Mouse (Mus musculus) ovary, postnatal 10 days (tissue): ENCODE measurements around the gene Creg1.

Experiments used
- DNase-seq: peaks from one replicate; pipeline ENCODE4 v3.0.0; 2022; ENCODE audit warnings: low spot score

The Creg1 gene

DNA sequence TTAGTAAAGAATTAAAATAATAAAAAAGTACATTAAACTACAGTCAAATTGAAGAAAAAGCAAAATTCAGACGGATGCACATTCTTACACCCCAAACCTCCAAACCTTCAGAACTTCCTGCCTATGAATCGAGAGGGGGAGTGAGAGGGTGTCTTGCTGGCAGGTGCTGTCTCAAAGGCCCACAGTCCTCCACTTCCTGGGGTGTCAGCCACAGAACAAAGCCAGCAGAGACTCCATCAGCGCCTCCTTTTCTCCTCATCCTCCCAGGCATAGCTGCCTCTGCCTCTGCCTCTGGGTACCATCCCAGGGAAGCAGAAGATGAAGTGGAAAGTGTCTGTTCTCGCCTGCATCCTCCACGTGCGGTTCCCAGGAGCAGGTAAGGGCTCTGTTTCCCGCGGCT lies 25.0 kb downstream of the Creg1 start, which contains the start of gene Cd247:
Cd247 (plus strand) TSS at position 171 of the 400 bp plus-strand sequence.
- no peak for DNase-seq

DNA sequence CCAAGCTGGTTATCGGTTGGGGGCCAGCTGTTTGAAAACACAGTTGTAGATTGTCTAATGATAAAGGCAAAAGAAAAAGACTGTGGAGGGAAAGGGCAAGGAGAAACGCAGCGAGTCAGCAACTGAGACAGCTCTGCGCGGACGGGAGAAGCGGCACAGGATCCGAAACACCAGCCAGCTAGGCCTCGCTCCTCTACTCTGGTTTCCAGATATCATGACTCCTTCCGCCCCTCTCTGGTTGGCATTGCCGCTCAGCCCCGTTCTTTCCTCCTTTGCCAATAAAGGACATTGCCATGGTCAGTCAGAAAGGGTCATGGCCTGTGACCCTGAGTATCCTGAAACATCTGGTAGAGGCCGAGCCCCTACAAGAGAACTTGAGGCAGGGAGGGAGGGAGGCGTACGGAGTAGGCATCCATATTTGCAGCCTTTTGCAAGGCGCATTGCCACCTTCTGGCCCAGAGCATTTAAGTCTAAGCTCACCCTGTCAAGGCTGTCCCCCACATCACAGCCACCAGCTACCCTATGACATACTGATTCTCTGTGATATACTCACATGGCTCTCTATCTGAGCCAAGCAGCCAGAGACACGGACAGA lies 25.6 kb downstream of the Creg1 start:
- no peak for DNase-seq

DNA sequence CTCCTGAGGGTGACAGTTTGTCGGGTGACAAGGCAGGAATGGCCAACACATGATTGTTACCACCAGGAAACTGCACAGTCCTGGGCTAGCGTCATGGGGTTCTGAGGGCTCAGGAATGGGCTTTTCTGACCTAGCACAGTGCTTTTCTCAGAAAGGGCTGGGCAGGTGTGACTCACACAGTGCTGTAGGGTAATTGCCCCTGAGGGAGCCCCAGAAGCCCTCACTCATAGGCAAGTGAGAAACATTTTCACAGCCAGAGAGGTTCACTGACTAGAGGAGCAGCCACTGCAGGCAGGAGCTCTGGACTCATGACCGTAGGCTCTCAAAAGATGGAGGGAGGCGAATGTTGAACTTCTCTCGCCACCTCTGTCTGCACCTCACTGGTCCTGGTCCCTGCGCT lies 26.4 kb downstream of the Creg1 start:
- DNase-seq: no peak

DNA sequence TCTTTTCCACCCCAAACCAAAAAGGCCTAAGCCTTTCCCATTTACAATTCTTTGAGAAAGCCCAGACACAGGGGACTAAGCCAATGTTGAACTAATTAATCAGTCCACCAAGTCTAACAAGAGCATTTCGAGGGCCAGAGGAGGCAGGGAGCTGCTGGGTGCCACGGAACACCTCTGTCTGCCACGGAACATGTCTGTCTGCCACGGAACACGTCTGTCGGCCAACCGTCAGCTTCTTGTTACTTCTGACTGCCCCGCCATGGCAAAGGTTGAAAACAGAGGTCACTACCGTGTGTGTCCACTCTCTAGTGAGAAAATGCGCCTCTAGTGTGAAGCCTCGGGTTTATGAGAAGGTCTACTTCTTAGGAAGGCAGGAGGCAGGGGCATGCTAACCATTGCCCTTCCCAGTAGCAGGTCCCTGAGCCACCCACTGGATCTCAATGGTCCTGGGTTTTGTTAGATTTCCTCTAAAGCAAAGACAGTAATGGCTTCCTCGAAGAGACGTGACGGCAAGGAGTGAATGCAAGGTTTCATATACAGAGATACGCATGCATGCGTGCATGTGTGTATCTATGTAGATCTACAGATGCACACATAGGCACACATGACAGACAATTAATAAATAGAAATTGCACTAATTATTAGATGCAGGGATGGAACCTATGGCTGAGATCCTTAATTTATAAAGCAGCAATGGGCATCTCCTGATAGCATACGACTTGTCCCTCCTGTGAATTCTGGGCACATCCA lies 27.1 kb downstream of the Creg1 start:
- no peak for DNase-seq

DNA sequence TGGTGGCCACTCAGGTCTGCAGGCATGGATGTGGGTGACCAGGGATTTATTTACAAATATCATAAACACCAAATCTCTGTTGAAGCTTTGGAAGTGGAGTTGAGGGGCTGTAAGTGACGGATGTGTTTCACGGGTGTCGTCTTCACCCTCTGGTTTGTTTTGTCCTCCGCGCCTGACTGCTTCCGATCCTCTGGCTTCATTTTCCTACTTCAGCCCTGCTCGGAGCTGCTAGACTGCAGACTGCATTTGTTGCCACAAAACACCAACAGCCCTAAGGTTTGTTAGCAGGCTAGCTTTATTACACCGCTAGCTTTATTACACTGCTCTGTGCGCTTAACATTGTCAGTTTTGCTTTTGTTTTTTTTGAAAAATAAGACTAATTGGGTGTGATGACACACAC lies 27.9 kb downstream of the Creg1 start:
- no peak for DNase-seq

DNA sequence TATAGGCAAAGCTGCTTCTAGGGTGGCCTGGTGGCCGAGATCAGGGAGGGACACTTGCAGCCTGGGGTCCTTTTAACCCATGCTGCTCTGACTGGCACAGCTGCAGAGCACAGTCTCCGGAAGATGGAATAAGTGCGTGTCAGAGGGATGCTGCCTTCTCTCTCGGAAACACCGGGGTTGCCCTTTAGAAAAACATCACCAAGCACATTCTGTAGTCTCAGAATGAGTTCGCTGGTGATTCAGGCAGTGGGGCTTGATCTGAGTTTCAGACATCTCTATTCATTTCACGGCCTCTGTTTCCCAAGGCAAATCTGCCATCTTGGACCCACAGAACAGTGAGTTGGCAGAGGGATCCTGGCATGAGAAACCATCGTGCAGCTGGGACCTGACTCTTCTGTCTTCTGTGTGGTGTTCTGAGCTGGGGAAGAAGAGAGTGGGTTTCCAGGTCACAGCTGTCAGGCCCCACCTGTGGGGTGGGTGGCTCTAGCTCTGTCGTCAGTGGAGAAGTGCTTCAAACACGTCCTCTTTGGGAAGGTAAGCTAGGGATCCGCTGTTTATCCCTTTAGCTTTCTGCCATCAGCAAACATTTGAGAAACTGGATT lies 38.3 kb downstream of the Creg1 start:
- no peak for DNase-seq

DNA sequence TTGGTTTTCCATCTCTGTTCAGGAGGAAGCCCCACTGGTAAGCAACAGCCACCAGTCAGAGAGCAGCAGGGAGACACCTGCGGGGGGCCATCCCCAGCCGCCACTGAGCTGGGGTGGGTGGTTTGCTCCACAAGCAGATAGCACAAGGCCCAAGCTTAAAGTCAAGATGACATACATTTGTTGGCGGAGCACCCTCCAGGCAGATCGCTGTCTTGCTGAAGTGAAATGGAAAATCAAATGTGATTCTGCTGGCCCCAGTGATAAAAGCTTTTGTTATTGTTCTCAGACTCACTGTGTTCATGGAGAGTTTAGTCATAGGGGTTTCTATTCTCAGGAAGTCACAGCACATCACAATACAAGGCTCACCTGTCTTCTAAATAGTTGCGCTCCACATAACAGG lies 39.6 kb downstream of the Creg1 start:
- DNase-seq: no peak

DNA sequence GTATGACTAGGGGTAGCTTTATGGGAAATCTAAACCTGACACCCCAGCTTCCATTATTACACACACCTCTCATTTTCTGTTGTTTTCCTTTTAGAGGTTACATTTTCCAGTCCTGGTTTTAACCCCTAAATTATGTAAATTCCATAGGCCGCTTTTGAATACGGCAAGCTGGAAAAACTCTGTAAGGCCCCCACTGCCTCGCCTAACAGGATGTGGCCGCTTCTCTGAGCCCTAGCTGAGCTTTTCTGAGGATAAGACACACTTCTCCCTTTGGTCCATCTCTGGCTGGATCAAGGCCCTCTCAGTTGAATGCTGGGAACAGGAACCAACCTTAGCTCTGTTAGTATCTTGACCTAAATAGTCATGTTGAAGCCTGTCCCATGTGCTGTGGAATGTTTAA lies 40.6 kb downstream of the Creg1 start:
- DNase-seq: no peak

DNA sequence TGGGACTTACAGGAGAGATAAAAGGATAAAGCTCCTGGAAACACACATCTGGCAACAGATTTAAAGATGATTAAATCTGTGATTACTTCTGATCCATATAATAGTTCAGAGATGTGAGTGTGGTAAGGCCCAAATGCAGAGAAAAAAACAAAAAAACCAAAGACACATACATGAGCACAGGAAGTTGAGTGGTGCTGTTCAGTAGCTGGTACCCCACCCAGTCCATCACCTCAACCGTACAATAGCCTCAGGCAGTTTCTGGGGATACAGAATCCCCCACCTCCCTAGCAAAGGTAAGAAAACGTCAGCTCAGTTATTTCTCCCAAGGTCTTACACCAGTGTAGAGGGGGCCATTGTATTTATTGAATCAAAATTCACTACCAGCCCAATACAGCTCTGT lies 47.1 kb downstream of the Creg1 start:
- no peak for DNase-seq

DNA sequence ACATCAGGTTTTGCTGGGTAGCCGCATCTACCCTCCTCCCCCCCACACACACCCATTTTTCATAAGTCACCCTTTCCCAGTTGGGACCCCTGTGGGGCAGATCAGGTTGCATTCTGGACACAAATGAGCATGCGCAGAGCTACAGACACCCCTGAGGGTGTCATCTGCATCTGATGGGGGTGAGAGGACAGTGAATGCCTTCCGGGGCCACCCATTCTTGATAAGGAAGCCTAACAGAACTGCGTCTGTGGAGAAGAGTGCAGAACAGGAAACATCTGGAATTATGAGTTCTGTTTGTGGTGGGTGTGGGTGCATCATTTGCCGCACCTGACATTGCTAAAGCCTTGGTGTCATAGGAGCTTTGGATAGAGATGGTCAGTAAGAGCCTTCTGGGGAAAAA lies 47.6 kb downstream of the Creg1 start:
- DNase-seq: no peak

DNA sequence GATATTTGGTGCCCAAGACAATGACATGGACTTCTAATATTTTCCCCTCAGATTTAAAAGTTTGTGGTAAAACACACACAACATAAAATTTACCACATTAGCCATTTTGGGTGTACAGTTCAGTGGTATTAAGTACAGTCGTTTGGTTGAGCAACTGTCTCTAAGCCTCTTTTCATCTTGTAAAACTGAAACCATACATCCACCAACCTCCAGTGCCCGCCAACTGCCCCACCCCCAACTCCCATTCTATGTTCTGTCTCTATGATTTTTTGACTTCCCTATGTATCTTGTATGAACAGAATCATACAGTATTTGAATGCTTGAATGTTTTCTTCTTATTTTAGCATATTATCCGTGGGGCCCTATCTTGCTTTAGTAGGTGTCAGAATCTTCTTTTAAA lies 49.2 kb downstream of the Creg1 start:
- DNase-seq: no peak

DNA sequence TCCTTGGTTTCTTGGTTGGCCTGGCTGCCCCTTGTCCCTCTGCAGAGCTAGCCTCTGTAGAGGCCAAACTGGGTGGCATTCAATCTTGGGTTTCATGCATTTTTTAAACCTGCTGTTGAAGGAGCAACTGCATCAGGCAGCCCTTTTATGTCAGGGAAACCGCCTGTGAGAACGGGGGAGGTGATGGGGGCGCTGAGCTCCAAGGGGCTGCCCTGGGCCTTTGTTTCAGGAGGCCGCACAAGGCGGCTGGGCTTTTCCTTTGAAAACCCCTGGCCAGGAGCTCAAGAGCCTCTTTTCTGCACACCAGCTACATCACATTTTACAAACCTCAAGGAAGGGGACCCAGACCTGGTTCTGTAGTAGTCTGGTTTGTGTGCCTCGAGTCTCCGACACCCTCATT lies 50.6 kb downstream of the Creg1 start:
- no peak for DNase-seq

DNA sequence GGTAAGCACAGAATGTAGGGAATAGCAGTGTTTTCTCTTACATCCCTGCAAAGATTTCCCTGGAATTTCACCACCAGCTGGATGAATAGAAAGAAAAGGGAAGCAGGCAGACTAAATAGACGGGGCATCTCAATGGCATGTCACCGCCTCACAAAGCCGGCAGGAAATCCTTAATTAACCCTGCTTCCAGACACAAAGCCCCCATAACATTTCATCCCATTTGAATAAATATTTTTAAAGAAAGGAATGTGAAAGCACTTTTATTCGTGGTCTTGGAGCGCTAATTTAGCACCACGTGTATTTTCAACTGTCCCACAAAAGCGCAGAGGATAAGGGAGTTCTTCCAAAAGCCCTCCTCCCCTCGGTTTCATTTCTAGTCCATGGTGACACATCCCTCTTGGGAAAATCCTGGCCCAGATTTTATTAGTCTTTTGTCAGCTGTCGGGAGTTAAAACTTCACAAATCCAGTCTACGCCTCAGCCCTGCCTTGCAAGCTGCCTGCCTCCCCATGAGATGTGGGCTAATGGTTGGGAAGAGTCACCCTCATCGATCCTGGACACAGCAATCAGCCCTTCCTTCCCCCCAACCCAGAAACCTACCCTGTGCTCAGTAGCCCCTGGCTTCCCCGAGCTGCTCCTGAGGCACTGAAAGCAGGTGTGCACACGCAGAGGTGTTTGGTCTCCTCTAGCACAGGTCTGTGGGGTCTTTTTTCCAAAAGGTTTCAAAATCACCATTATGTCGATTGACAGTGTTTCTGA lies 51.2 kb downstream of the Creg1 start:
- DNase-seq: no peak

DNA sequence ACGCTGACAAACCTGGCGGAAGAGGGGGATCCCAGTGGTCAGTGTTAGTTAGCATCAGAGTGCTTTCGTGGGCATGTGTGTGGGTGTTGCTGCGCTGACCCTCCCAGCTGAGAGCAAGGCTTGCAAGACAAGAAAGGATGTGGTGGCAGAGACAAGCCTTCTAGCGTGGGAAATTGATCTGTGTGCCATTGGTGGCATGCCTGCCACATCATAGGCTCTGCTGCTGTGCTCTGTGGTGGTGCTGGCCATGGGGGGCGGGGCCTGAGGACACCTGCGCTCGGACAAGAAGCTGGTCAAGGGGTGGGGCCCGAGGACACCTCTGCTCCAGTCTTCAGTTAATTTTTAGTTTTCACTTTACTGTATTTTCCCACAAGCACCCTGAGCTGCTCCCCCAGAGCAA lies 52.8 kb downstream of the Creg1 start:
- no peak for DNase-seq

DNA sequence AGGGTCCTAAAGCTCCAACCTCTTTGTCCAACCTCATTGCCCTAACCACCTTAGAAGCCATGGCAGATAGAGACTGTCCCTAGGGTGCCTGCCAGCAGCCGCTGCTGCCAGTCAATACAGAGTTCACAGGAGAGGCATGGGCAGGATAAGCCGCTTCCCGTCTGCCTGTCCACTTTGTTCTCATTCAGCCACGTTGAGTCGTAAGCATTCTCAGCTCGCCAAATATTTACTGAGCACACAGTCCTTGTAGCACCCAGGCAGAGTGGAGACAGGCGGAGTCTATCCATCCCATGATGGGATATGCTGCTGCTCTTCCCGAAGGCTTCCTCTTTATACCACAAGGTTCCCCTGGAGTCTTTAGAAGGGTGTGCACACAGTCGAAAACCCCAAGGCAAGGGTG lies 53.7 kb downstream of the Creg1 start:
- DNase-seq: no peak

DNA sequence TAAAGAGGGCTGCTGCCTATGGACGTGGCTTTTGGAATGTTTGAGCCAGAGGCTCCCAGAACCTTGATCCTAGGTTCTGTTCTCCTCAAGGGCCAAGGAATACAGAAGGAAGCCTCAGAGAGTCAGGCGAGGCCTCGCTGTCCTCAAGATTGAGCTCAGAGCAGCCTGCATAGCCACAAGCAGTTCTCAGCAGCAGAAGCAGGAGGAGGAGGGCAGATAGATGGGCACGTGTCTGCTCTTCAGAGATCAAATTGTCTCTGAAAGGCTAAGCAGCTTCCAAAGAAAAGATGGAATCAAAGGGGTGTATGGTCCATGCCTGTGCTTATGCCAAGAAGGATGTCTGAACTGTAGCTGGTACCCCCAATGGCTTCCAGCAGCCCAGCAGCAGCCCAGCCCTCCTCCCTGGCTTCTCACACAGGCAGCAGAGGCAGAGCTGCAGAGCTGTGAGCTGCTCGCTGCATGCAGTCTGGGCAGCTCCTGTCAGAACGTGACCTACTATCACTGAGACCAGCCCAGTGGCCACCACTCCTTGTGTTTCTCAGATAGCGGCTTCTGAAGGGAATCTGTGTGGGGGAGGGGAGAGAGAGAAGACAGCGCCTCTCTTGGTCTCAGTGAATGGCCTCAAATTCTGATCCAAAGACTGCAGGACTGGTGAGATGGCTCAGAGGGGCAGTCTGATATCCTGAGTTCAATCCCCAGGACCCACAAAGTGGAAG lies 54.8 kb downstream of the Creg1 start:
- no peak for DNase-seq

DNA sequence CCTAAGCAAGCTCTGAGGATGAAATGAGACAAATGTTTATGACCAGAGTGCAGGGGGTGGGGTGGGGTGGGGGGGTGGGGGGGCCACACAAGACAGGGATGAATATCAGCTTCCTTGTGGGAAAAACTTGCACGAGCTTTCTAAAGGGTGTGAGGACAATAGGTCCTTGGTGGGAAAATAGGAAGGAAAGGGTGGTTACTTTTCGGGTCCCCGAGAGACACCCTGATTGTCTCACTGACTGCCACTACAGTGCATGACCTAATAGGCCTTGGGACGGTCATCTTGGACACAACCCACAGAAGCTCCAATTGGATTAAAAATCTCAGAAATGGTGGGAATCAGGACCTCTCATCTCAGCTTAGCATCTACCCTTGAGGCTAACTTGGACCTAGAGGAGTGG lies 55.6 kb downstream of the Creg1 start:
- no peak for DNase-seq

DNA sequence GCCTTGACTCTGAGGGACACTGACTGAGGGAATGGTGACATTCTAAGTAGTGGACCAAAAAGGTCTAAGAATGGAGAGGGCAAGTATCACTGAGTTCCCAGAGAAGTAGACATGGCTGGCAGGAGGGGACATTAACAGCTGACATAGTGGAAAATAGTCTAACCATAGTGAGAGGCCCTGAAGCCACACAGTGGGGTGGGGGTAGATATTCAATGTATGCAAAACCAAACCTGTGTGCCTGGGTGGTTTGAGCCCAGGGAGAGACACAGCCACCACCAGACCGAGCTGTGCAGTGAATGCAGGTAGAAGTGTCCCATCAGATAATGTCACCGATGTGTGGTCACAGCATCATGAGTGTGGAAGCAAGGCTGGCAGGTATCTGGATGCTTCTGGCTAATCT lies 58.5 kb downstream of the Creg1 start:
- DNase-seq: no peak
